Mouse (Mus musculus): Measurements from ENCODE around the gene Arhgap15. TPM values are rescaled to one million over a fixed set of nuclear protein-coding genes. Genes with fewer than 3 reads are reported as not detected.

Arhgap15 gene
- polyA plus RNA-seq, 1 experiment from 2014 or later = 1.1 TPM

- Histone ChIP-seq H3K4me2 (no peak overlapping the region), H3K9ac (no peak overlapping the region), H3K4me1 (no peaks in the 10 kb centered on the region), H3K4me3 (replicated peaks) (no peak overlapping the region), H3K27ac (no peak overlapping the region), H3K27me3 (no peaks in the 10 kb centered on the region), H3K9me3 (replicated peaks) (no peaks in the 10 kb centered on the region), H3K36me3 (no peaks in the 10 kb centered on the region)
- ATAC-seq (replicated peaks; ENCODE audit: low FRiP score) = no peak
- WGBS = 72% methylated on average over 10 of the region's 10 CpGs
These were observed 435.9 kb downstream of the Arhgap15 start for GRCm38 (mm10) chr2:44184476-44184875.

DNA sequence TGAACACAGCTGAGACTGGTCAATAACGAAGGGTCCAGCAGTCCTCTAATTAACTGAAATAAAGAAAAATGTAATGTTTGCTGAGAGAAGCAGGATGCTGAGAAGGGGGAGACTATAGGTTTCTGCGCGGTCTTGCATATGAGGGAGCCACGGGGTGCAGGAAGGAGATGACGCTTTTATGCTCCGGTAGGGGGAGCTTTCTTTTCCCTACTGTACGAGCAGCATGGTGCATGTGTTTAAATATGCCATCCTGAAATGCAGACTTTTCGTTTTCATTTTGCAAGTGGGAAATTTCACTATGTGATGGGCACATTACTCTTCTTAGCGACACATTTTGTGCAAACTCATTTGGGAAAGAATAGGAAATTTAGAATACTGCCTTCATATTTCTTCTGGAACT is 442.1 kb downstream of the Arhgap15 start:
- H3K4me1 ChIP-seq = no peaks in the 10 kb centered on the region
- H3K36me3 ChIP-seq = no peaks in the 10 kb centered on the region
- H3K9ac ChIP-seq = no peak overlapping the region
- no peak overlapping the region for H3K4me3 ChIP-seq (replicated peaks)
- H3K9me3 ChIP-seq (replicated peaks) = no peaks in the 10 kb centered on the region
- ATAC-seq (replicated peaks; ENCODE audit: low FRiP score) = no peak
- no peak overlapping the region for H3K4me2 ChIP-seq
- H3K27me3 ChIP-seq = no peaks in the 10 kb centered on the region
- H3K27ac ChIP-seq = no peak overlapping the region
- WGBS = 78% methylated on average over 9 of the region's 9 CpGs

DNA sequence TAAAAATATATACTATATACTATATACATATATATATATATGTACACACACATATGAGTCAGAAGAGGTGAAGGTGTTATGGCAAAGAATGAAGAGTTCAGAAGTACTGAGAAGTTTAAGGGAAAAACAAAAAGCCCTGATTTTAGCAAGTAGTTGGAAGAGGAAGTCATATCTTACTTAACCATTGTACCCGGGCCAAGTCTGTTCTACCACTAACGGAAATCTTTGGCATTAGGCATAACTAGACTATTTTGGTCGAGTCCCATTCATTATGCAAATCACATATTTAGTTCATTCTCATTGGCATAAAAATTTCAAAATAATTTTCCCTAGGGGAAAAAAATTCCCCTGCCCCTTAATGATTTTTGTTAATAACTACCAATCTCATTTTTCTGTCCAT is 443.4 kb downstream of the Arhgap15 start:
- H3K36me3 ChIP-seq = no peaks in the 10 kb centered on the region
- no peaks in the 10 kb centered on the region for H3K9me3 ChIP-seq (replicated peaks)
- no peak overlapping the region for H3K4me3 ChIP-seq (replicated peaks)
- no peaks in the 10 kb centered on the region for H3K27me3 ChIP-seq
- H3K9ac ChIP-seq = no peak overlapping the region
- ATAC-seq (replicated peaks; ENCODE audit: low FRiP score) = no peak
- no peak overlapping the region for H3K27ac ChIP-seq
- 86% methylated on average over 3 of the region's 3 CpGs for WGBS
- no peak overlapping the region for H3K4me2 ChIP-seq
- no peaks in the 10 kb centered on the region for H3K4me1 ChIP-seq

DNA sequence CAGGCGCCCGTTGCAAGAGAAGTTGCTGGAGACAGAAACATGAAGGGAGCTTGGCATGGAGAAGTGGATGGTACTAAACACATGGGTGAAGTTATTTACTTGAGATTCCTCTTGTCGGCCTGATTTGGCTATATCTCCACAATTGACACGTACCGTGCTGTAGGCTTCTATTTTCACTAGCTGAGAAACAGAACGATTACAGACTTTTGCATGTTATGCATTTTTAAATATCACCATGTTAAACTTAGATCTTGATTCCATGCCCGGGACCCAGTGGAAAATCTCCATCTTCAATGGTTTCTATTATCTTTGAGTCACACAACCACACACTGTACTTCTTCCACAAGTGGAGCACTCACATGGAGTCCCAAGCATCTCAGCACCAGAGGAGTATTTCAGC is 466.9 kb downstream of the Arhgap15 start:
- Histone ChIP-seq H3K27ac (no peak overlapping the region), H3K9me3 (replicated peaks) (no peaks in the 10 kb centered on the region), H3K27me3 (no peaks in the 10 kb centered on the region), H3K9ac (no peak overlapping the region), H3K4me2 (no peak overlapping the region), H3K4me3 (replicated peaks) (no peak overlapping the region), H3K36me3 (no peaks in the 10 kb centered on the region), H3K4me1 (no peaks in the 10 kb centered on the region)
- WGBS = 93% methylated on average over 7 of the region's 7 CpGs
- ATAC-seq (replicated peaks; ENCODE audit: low FRiP score) = no peak

DNA sequence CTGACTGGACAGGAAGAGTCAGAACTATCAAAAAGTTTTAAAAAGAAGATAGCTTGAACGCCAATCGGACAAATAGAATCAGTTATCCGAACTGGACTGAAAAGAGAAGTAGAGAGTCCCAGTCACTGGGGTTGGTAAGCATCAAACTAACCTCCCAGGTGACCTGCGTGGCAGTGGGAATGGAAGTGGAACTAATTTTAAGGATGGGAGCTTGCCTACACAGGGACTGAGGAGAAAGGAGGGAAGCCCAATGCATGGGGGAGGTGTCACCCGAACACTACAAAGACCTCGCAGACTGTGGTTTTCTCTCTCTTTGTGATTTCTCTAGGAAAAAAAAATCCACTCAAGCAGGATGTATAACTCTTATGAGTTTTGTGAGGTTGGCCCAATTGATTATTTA is 469.2 kb downstream of the Arhgap15 start:
- Histone ChIP-seq H3K27me3 (no peaks in the 10 kb centered on the region), H3K4me1 (peaks cover 8% of the 10 kb centered on the region), H3K27ac (no peak overlapping the region), H3K9me3 (replicated peaks) (no peaks in the 10 kb centered on the region), H3K4me3 (replicated peaks) (no peak overlapping the region), H3K36me3 (no peaks in the 10 kb centered on the region), H3K9ac (no peak overlapping the region), H3K4me2 (no peak overlapping the region)
- 83% methylated on average over 6 of the region's 6 CpGs for WGBS
- ATAC-seq (replicated peaks; ENCODE audit: low FRiP score) = no peak

DNA sequence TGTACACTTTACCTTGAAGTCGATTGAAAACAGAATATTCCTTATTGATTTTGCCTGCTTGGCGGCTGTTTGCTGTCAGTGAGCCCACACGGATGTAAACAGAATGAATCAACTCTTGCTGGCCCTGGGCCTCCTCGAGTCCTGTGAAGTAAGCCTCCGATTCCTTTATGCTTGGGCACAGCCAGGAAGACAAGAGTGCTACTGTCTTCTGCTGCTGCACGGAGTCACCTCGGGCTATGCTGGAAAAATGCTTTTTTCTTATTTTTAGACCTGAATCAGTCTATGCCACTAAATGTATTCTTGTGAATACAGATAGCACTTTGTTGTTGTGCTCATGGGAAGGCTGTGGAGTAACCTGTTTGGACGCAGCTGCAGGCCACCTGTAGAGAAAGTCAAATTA is 469.7 kb downstream of the Arhgap15 start:
- Histone ChIP-seq H3K4me2 (no peak overlapping the region), H3K9ac (no peak overlapping the region), H3K4me1 (peaks cover 8% of the 10 kb centered on the region), H3K36me3 (no peaks in the 10 kb centered on the region), H3K4me3 (replicated peaks) (no peak overlapping the region), H3K9me3 (replicated peaks) (no peaks in the 10 kb centered on the region), H3K27ac (0 out of 2 replicates have a peak overlapping the region, but pooled peaks have one; percentile 13), H3K27me3 (no peaks in the 10 kb centered on the region)
- WGBS = 40% methylated on average over 8 of the region's 8 CpGs
- no peak for ATAC-seq (replicated peaks; ENCODE audit: low FRiP score)

DNA sequence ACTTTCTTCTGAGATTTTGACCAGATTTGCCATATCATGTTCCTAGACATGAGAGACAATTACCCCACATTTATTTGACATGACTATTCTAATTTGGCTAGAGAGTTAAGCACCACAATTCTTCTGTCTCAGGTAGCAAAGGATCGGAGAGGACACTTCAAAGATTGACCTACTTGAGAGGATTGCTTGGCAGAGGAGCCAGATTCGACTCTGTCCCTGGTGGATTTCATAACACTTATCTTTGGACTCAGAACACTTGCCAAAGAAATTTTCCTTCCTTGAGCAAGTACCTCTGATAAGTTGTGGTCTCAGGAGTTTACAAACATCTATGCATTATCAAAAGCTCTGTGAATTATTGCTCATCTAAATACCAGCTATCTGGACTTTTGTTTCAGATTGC is 473.1 kb downstream of the Arhgap15 start:
- 57% methylated on average over 2 of the region's 2 CpGs for WGBS
- no peak overlapping the region for H3K4me3 ChIP-seq (replicated peaks)
- H3K27me3 ChIP-seq = no peaks in the 10 kb centered on the region

DNA sequence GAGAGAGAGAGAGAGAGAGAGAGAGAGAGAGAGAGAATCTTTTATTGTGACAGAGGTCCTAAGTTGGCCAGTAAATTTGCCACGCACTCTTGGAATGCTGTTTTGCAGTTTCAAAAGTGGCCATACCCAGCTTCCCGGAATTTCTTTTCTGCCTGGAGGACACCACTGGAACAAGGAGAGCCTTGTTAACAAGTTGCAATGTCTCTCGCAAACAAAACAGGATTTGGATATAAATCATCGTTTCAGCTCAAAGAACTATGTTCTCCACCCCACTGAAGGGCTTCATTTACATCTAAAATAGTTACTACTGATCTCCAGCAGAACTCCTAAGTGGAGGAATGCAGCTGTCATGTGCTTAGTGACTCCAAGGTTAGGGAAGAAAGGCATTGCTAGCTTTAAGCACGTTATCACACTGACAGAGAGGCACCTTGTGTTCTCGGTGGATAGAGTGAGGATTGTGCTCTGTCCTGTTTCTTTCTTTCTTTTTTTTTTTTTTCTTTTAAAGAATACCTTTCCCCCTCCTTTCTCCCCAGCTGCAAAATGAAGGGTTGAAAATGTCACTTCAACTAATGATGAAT is 473.6 kb downstream of the Arhgap15 start:
- no peak overlapping the region for H3K4me3 ChIP-seq (replicated peaks)
- H3K36me3 ChIP-seq = no peaks in the 10 kb centered on the region
- no peaks in the 10 kb centered on the region for H3K9me3 ChIP-seq (replicated peaks)
- H3K27me3 ChIP-seq = no peaks in the 10 kb centered on the region
- H3K4me2 ChIP-seq = no peak overlapping the region
- peaks cover 8% of the 10 kb centered on the region for H3K4me1 ChIP-seq
- WGBS = 9% methylated on average over 6 of the region's 6 CpGs
- peak overlapping the region; percentile 73 for H3K27ac ChIP-seq
- ATAC-seq (replicated peaks; ENCODE audit: low FRiP score) = no peak; the same call in 1 of the 2 replicates
- H3K9ac ChIP-seq = no peak overlapping the region

More for the DNA sequence above, 473.1 kb downstream of the Arhgap15 start:
- Histone ChIP-seq H3K9me3 (replicated peaks) (no peaks in the 10 kb centered on the region), H3K4me1 (peaks cover 8% of the 10 kb centered on the region), H3K4me2 (no peak overlapping the region), H3K9ac (no peak overlapping the region), H3K36me3 (no peaks in the 10 kb centered on the region), H3K27ac (peak overlapping the region; percentile 73; the same call in 1 of the 2 replicates)
- no peak for ATAC-seq (replicated peaks; ENCODE audit: low FRiP score)

DNA sequence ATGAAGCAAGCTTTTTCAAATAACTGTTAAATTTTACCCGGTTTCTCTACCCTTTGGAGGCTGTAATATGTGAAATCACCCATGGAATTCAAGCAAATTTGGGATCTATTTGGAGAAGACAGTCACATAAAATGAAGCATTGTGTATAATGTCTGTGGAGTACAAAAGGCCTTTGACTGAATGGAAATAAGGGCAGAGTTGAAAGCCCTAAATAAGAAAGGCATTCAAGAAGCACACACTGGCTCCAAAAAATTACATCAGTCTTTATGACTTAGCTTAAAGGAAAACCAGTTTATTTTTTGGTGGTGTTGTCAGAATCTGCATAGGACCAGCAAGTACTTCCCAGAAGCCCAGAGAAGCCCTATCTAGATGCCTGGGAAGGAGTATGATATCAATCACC is 486.2 kb downstream of the Arhgap15 start:
- H3K9ac ChIP-seq = no peak overlapping the region
- H3K9me3 ChIP-seq (replicated peaks) = no peaks in the 10 kb centered on the region
- H3K27ac ChIP-seq = no peak overlapping the region
- H3K27me3 ChIP-seq = no peaks in the 10 kb centered on the region
- no peaks in the 10 kb centered on the region for H3K4me1 ChIP-seq
- H3K4me2 ChIP-seq = no peak overlapping the region
- ATAC-seq (replicated peaks; ENCODE audit: low FRiP score) = no peak
- WGBS = 80% methylated on average over 1 of the region's 1 CpGs
- H3K4me3 ChIP-seq (replicated peaks) = no peak overlapping the region
- H3K36me3 ChIP-seq = no peaks in the 10 kb centered on the region

DNA sequence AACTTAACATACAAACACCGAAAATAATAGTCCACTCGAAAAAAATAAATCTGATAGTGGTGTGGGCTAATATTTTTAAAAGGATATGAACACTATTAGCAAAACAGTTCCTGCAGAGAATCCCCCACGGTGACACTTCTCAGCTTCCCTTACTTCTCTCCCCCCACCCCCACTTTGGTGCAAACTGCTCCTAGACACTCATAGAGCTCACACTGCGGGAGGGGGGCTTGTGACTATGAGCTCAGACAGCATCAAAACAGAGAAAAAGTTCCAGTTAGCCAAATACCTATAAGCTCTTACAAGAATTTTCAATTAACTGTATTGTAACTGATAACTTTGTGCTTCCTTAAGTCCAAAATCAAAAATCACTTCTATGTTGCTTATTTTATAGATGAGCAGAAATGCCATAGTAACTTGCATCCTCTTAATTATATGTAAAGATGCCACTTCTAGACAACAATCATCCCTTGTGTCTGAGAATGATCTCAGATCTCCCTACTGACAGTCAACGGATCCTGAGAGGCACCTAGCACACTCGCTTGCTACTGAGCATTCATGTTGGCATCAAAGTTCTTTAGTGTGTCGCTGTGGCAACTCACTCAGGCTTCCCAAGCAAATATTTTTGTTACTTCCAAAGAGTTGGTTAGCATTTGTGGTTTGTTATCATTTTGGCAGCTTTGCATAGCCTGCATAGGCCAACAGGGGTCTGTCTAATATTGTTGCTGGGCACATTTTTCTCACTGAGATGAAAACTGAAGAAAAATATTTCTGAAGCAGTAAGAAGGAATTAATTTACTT is 493.2 kb downstream of the Arhgap15 start:
- no peaks in the 10 kb centered on the region for H3K9me3 ChIP-seq (replicated peaks)
- no peak overlapping the region for H3K9ac ChIP-seq
- no peaks in the 10 kb centered on the region for H3K4me1 ChIP-seq
- ATAC-seq (replicated peaks; ENCODE audit: low FRiP score) = no peak
- H3K4me2 ChIP-seq = no peak overlapping the region
- no peak overlapping the region for H3K4me3 ChIP-seq (replicated peaks)
- 70% methylated on average over 7 of the region's 7 CpGs for WGBS
- no peak overlapping the region for H3K27ac ChIP-seq
- H3K27me3 ChIP-seq = no peaks in the 10 kb centered on the region
- no peaks in the 10 kb centered on the region for H3K36me3 ChIP-seq

DNA sequence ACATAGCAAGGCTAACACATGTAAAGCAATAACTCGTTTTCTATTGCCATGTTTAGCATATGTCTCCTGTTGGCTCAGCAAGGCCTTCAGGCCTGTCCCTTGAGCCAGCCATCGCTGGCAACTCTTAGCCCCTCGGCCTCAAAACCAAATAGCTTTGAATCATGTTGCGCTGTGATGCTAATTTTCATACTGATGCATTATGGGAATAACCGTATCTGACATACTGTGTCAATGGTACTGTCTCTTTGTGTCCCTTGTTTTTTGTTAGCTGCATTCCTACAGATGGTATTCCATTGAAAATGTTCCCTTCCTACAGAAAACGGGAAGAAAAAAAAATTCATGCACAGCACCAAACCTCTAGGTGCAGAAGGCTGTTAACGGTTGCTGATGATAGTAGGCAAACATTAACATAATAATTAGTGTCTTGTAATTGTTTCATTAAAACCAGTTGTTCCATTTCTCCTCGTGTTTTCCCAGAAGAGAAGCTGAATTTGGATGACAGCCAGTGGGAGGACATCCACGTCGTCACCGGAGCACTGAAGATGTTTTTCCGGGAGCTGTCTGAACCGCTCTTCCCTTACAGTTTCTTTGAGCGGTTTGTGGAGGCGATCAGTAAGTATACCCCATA is 494.1 kb downstream of the Arhgap15 start:
- 80% methylated on average over 15 of the region's 15 CpGs for WGBS
- no peak overlapping the region for H3K4me3 ChIP-seq (replicated peaks)
- ATAC-seq (replicated peaks; ENCODE audit: low FRiP score) = no peak

DNA sequence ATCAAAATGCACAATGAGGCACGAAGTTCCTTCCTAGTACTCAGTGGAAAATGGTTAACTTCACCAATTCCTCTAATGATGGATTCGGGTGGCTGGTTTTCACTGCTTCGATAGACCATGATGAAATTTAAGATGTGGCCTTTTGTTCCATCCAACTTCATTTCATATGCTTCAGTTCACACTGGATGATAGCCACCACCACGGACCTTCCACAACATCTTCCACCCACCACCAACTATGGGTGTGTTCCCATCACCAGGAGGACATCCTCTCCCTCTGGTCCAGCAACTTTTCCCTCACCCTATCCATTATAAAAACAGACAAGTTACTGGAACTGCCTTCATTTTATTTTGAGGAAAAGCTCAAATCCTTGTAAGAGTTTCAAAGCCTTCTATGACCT is 506.7 kb downstream of the Arhgap15 start:
- H3K36me3 ChIP-seq = no peaks in the 10 kb centered on the region
- H3K4me1 ChIP-seq = no peaks in the 10 kb centered on the region
- peak; percentile 69 for ATAC-seq (replicated peaks; ENCODE audit: low FRiP score)
- no peak overlapping the region for H3K4me2 ChIP-seq
- H3K4me3 ChIP-seq (replicated peaks) = no peak overlapping the region
- no peaks in the 10 kb centered on the region for H3K9me3 ChIP-seq (replicated peaks)
- H3K27ac ChIP-seq = no peak overlapping the region
- WGBS = 57% methylated on average over 4 of the region's 4 CpGs
- no peaks in the 10 kb centered on the region for H3K27me3 ChIP-seq
- no peak overlapping the region for H3K9ac ChIP-seq

More for the DNA sequence above, 494.1 kb downstream of the Arhgap15 start:
- H3K4me2 ChIP-seq = no peak overlapping the region
- H3K4me1 ChIP-seq = no peaks in the 10 kb centered on the region
- H3K27ac ChIP-seq = no peak overlapping the region
- H3K36me3 ChIP-seq = no peaks in the 10 kb centered on the region
- H3K9me3 ChIP-seq (replicated peaks) = no peaks in the 10 kb centered on the region
- H3K27me3 ChIP-seq = no peaks in the 10 kb centered on the region
- H3K9ac ChIP-seq = no peak overlapping the region
